Mouse (Mus musculus) embryonic facial prominence, embryonic 13.5 days (tissue): Measurements from ENCODE around the gene Sar1a. TPM values are rescaled to one million over a fixed set of nuclear protein-coding genes. Genes with fewer than 3 reads are reported as not detected.

Experiments used
- ATAC-seq: fragments of 200-750 bp; cut with Nextera tagmentation; 2 replicates; pipeline ENCODE4 v1.8.0; 2017; ENCODE audit warnings: low read depth; ENCODE audit not compliant: insufficient number of reproducible peaks, insufficient read depth, low FRiP score, low TSS enrichment
- H3K27ac ChIP-seq: fragments of 300-500 bp; sonication (generic); 2 replicates; pipeline ENCODE4 v1.5.1; 2015; ENCODE audit warnings: moderate library complexity, mild to moderate bottlenecking, inconsistent platforms
- H3K27me3 ChIP-seq: fragments of 300-500 bp; sonication (generic); 2 replicates; pipeline ENCODE4 v1.6.1; 2015; ENCODE audit warnings: mild to moderate bottlenecking, inconsistent platforms
- H3K36me3 ChIP-seq: fragments of 300-500 bp; sonication (generic); 2 replicates; pipeline ENCODE4 v1.6.1; 2015; ENCODE audit warnings: mild to moderate bottlenecking, inconsistent platforms
- H3K4me1 ChIP-seq: fragments of 300-500 bp; sonication (generic); 2 replicates; pipeline ENCODE4 v1.6.1; 2015; ENCODE audit warnings: inconsistent platforms
- H3K4me2 ChIP-seq: fragments of 300-500 bp; sonication (generic); 2 replicates; pipeline ENCODE4 v1.6.1; 2015; ENCODE audit warnings: moderate library complexity, mild to moderate bottlenecking, inconsistent platforms
- H3K4me3 ChIP-seq: fragments of 300-500 bp; sonication (generic); 2 replicates; pipeline ENCODE4 v1.5.1; 2015; ENCODE audit warnings: mild to moderate bottlenecking, inconsistent platforms
- H3K9ac ChIP-seq: fragments of 300-500 bp; sonication (generic); 2 replicates; pipeline ENCODE4 v1.6.1; 2015; ENCODE audit warnings: mild to moderate bottlenecking, inconsistent platforms
- H3K9me3 ChIP-seq: fragments of 300-500 bp; sonication (generic); 2 replicates; pipeline ENCODE4 v1.6.1; 2016; ENCODE audit warnings: inconsistent platforms
- WGBS: fragments of 180-500 bp; shearing (Covaris S2); methylation state at CpG from one replicate; pipeline ENCODE4 v1.1.7; 2015; ENCODE audit warnings: mixed read lengths; 5-methylcytosine and 5-hydroxymethylcytosine counted together
- polyA plus RNA-seq: library from polyadenylated mRNA; unstranded; fragments of >200 nt; fragmentation: Nextera tagmentation; extraction: Ambion mirVana; gene quantifications from 2 replicates; pipeline ENCODE4 v1.2.1, GENCODE M21; 2015

The Sar1a gene
- polyA plus RNA-seq, 1 experiment from 2014 or later, result 274 TPM

GRCm38 (mm10) chr10:61714771-61715461 lies 34.8 kb downstream of the Sar1a start, which contains the start of gene Aifm2:
Aifm2 (plus strand) TSS chr10:61715263.
- H3K4me1 ChIP-seq, result peaks cover 11% of the 10 kb centered on the region
- H3K27ac ChIP-seq, result no peak within 1 kb of the TSS
- peak within 1 kb of the TSS; percentile 54 for H3K4me3 ChIP-seq
- no peaks in the 10 kb centered on the region for H3K9me3 ChIP-seq
- WGBS, result 13% methylated on average over 36 of the region's 36 CpGs
- peak; percentile 69 for ATAC-seq
- H3K27me3 ChIP-seq, result no peaks in the 10 kb centered on the region
- H3K9ac ChIP-seq, result peak within 1 kb of the TSS; percentile 69
- H3K4me2 ChIP-seq, result peak within 1 kb of the TSS; percentile 81
- no peaks in the 10 kb centered on the region for H3K36me3 ChIP-seq

DNA sequence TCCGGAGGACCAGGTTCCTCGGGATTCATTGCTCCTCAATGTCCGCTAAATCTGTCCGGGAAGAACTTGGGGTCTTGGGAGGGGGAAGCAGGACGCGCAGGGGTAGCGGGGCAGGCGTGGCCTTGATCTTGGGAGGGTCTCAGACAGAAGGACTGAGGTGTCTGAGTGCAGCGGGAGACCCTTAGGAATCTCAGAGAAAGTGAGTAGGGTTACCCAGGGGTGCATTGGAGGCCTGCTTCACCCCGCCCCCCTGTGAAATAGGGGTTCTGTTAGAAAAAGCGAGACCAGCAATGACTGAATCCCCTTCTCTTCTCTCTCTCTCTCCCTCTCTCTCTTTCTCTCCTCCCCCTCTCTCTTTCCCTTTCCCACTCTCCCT lies 35.4 kb downstream of the Sar1a start:
- Histone ChIP-seq H3K4me2 (peak overlapping the region; percentile 81), H3K36me3 (no peaks in the 10 kb centered on the region), H3K27ac (no peak overlapping the region), H3K9ac (peak overlapping the region; percentile 69), H3K4me3 (peak overlapping the region; percentile 54), H3K4me1 (peaks cover 11% of the 10 kb centered on the region), H3K27me3 (no peaks in the 10 kb centered on the region), H3K9me3 (no peaks in the 10 kb centered on the region)
- ATAC-seq, result peak; percentile 62; the same call in 1 of the 2 replicates
- WGBS, result 4% methylated on average over 11 of the region's 11 CpGs

DNA sequence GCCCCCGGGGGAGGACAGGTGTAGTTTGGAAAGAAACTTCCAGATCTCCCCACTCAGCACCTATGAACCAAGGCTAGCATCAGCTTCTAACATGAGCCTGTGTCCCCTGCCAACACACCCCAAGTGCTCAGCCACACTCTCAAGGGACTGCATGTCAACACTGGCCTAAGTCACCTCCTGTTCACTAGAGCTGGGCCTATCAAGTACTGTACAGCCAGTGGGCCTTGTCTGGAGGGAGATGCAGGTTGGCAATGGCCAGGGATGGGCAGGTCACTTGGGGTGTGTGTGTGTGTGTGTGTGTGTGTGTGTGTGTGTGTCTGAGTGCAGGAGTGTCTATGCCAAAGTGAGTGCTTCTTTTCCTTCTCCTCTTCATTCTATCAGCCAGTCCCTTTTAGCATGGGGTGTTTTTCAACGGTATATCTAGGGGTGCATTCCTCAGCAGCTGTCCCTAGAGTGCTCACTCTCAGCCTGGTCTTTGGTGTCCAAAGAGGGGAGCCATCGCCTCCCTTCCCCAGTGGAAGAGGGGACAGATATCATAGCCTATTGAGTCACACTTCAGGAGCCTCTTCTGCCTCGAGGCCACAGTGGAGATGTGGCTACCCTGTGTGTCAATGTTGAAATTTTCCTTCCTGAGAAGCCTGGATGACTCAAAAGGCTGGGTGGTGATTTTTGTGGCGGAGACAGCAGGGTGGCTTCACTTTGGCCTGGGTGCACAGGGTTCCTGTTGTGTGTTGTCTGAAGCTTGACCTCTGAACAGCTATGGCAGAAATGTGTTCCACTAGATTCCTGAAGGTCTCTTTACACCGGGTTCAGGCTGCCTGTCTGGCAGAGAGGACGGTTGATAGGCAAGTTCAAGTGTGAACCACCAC lies 36.1 kb downstream of the Sar1a start:
- Histone ChIP-seq H3K27me3 (no peaks in the 10 kb centered on the region), H3K9ac (peak overlapping the region; percentile 69; the same call in 1 of the 2 replicates), H3K4me2 (peak overlapping the region; percentile 81), H3K9me3 (no peaks in the 10 kb centered on the region), H3K36me3 (no peaks in the 10 kb centered on the region), H3K4me1 (peaks cover 11% of the 10 kb centered on the region), H3K4me3 (peak overlapping the region; percentile 54), H3K27ac (no peak overlapping the region)
- ATAC-seq, result no peak
- 75% methylated on average over 7 of the region's 7 CpGs for WGBS

DNA sequence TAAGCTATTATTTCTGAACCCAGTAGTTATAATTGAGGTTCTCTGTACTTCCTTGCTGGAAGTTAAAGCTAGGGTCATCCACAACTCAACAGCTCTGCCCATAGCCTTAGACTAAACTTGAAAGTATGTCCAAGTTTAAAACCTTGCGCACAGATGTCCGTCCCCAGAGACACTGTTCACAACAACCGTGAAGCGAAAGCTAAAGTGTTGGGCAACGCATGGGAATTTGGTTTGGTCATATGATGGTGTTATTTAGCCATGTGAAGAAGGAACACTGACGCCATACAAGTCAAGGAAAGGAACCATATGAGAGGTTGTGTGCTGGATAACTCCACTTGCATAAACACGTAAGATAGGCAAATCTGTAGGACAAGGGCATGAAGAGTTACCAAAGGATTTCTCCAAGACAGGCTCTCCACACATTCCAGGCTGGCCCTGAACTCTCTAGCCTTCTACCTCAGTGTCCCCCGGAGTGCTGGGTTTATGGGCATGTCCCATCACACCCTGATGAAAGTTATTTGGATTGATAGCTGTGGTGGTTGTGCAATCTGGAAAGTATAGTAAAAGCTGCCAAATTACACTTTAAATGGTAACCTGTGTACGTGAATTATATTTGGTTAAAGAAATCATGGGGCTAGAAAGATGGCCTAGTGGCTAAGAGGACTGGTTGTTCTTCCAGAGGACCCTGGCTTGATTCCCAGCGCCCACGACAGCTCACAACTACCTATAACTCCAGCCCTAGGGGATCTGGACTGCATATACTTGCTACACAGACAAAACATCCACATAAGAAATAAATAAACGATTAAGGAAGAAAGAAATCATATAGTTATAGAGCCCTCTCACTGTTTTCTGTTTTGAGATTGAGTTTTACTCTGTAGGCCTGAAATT lies 37.6 kb downstream of the Sar1a start:
- Histone ChIP-seq H3K27me3 (no peaks in the 10 kb centered on the region), H3K9me3 (no peaks in the 10 kb centered on the region), H3K36me3 (no peaks in the 10 kb centered on the region), H3K27ac (no peak overlapping the region), H3K4me2 (no peak overlapping the region), H3K9ac (no peak overlapping the region), H3K4me1 (peaks cover 11% of the 10 kb centered on the region), H3K4me3 (no peak overlapping the region)
- ATAC-seq, result no peak
- 87% methylated on average over 12 of the region's 12 CpGs for WGBS

DNA sequence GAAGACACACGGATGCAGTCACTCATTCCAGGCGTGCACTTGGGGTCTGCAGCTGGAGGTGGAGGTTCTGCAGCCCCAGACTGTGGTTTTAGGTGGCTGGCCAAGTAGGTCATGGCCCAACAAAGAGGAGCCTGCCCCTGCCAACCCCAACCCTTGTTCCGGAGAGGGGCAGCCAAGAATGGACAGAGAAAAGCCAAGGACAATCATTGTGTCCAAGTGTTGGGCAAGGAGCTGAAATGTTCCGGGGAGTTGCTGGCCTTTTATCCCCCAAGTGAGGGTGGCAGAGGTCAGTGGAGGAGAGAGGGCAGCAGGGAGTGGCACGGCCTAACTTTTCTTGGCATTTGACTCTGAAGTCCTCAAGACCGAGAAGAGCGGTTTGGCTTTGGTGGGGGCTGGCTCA lies 40.2 kb downstream of the Sar1a start:
- 89% methylated on average over 7 of the region's 7 CpGs for WGBS

DNA sequence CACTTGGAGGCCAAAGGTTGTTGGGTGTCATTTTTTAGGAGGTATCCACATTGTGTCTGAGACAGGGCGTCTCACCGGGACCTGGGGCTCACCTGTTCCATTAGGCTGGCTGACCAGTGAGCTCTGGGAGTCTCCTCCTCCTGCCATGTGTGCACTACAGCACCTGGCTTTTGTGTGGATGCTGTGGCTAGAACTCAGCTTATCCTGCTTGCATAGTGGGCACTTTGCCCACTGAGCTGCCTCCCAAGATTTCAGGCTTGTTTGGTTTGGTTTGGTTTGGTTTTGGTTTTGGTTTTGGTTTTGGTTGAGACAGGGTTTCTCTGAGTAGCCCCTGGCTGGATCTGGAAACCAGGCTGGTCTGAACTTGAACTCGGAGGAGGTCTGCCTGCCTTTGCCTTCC lies 42.1 kb downstream of the Sar1a start:
- Histone ChIP-seq H3K4me3 (no peak overlapping the region), H3K27me3 (no peaks in the 10 kb centered on the region), H3K9ac (no peak overlapping the region), H3K4me2 (no peak overlapping the region), H3K9me3 (no peaks in the 10 kb centered on the region), H3K27ac (no peak overlapping the region), H3K36me3 (no peaks in the 10 kb centered on the region), H3K4me1 (no peaks in the 10 kb centered on the region)
- no peak for ATAC-seq
- WGBS, result 75% methylated on average over 3 of the region's 3 CpGs

More for the DNA sequence above, 40.2 kb downstream of the Sar1a start:
- H3K9me3 ChIP-seq, result no peaks in the 10 kb centered on the region
- no peak for ATAC-seq
- no peak overlapping the region for H3K4me2 ChIP-seq
- no peaks in the 10 kb centered on the region for H3K36me3 ChIP-seq
- H3K4me1 ChIP-seq, result peaks cover 7% of the 10 kb centered on the region
- no peaks in the 10 kb centered on the region for H3K27me3 ChIP-seq
- no peak overlapping the region for H3K4me3 ChIP-seq
- no peak overlapping the region for H3K27ac ChIP-seq
- no peak overlapping the region for H3K9ac ChIP-seq

DNA sequence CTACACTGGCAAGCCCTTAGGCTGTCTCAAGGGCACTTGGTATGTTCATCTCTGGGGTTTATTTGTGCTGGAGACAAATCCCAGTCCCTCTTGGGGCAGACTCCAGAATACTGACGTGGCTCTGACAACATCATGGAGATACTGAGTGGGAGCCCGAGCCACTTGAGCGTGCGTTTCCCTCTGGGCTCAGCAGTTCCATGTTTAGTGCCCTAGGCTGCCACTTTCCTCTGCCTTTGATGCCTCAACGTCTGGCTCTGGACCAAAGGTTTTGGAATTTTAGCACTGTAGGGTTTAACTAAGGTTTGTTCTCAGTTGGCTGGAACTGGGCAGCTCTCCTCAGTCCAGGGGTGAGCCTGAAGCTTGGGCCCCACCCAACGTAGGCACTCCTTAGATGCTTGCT lies 43.2 kb downstream of the Sar1a start:
- H3K27ac ChIP-seq, result no peak overlapping the region
- no peaks in the 10 kb centered on the region for H3K27me3 ChIP-seq
- ATAC-seq, result no peak
- no peaks in the 10 kb centered on the region for H3K4me1 ChIP-seq
- H3K9me3 ChIP-seq, result no peaks in the 10 kb centered on the region
- H3K4me3 ChIP-seq, result no peak overlapping the region
- H3K36me3 ChIP-seq, result no peaks in the 10 kb centered on the region
- H3K4me2 ChIP-seq, result no peak overlapping the region
- H3K9ac ChIP-seq, result no peak overlapping the region
- 64% methylated on average over 6 of the region's 6 CpGs for WGBS

DNA sequence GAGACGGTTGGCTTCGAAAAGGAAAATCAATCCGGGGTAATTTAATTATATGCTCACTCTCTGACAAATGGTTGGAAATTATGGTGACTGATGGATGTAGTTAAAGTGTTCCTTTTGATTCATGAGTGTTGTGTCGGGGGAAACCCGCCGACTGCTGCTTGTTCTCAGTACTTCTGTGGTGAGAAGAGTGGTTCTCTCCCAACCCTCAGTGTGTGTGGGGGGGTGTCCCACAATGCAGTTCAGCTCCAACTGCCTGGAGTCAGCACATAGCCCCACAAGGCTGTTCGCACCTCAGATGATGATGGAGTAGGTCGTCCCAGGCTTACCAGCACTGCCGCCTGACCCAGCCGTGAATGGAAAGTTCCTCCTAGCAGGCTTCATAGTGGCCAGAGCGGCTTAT lies 49.1 kb downstream of the Sar1a start:
- Histone ChIP-seq H3K4me2 (no peak overlapping the region), H3K27ac (no peak overlapping the region), H3K36me3 (peaks cover 7% of the 10 kb centered on the region), H3K4me1 (no peaks in the 10 kb centered on the region), H3K9me3 (no peaks in the 10 kb centered on the region), H3K9ac (no peak overlapping the region), H3K4me3 (no peak overlapping the region), H3K27me3 (no peaks in the 10 kb centered on the region)
- 66% methylated on average over 11 of the region's 11 CpGs for WGBS
- no peak for ATAC-seq

- no peak for ATAC-seq
- no peak overlapping the region for H3K4me2 ChIP-seq
- no peaks in the 10 kb centered on the region for H3K4me1 ChIP-seq
- 94% methylated on average over 6 of the region's 6 CpGs for WGBS
- H3K27me3 ChIP-seq, result no peaks in the 10 kb centered on the region
- H3K27ac ChIP-seq, result no peak overlapping the region
- no peaks in the 10 kb centered on the region for H3K9me3 ChIP-seq
- peaks cover 7% of the 10 kb centered on the region for H3K36me3 ChIP-seq
- H3K9ac ChIP-seq, result no peak overlapping the region
- H3K4me3 ChIP-seq, result no peak overlapping the region
Measured at GRCm38 (mm10) chr10:61730171-61730570, 50.1 kb downstream of the Sar1a start.

DNA sequence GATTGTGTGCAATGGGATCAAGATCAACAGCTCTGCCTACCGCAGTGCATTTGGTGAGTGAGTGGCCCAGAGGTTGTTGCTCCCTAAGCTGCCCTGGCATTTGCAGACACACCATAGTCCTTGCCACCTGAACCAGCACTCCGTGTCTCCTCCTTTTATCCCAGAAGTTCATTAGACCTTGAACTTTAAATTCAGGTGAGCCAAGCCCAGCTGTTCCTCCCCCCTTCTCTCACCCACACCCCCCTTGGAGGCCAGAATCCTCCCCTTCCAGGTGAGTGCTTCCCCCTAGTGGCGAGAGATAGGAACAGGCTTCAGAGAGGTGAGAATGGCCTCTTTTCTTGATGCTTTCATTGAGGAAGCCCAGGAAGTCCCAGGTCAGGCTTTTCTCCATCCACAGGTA lies 54.3 kb downstream of the Sar1a start:
- Histone ChIP-seq H3K4me1 (no peaks in the 10 kb centered on the region), H3K4me2 (no peak overlapping the region), H3K27me3 (no peaks in the 10 kb centered on the region), H3K4me3 (no peak overlapping the region), H3K27ac (no peak overlapping the region), H3K9me3 (no peaks in the 10 kb centered on the region), H3K36me3 (peaks cover 32% of the 10 kb centered on the region), H3K9ac (no peak overlapping the region)
- ATAC-seq, result no peak
- WGBS, result 50% methylated on average over 3 of the region's 3 CpGs

DNA sequence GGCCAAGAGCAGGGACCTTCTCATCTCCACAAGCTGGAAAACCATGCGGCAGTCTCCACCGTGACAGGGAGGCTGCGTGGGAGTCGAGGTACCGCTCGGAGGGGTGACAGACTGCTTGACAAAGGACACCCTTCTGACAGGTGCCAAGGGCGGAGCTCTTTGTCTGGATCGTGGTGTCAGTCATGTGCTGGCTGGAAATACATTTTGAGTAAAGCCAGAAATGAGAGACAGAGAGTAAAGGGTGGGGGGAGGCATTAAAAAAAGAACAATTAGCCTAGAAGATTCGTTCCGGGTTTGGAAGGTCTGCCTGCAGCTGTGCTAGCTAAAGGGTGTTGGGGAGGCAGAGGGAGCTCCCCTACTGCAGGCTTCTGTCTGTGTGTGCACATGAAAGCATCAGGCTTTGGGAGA lies 56.6 kb downstream of the Sar1a start:
- ATAC-seq, result peak; percentile 34; the same call in 1 of the 2 replicates
- H3K4me1 ChIP-seq, result no peaks in the 10 kb centered on the region
- H3K27ac ChIP-seq, result 0 out of 2 replicates have a peak overlapping the region, but pooled peaks have one; percentile 39
- peaks cover 48% of the 10 kb centered on the region for H3K36me3 ChIP-seq
- H3K4me2 ChIP-seq, result no peak overlapping the region
- WGBS, result 74% methylated on average over 10 of the region's 10 CpGs
- H3K9ac ChIP-seq, result no peak overlapping the region
- H3K9me3 ChIP-seq, result no peaks in the 10 kb centered on the region
- H3K4me3 ChIP-seq, result no peak overlapping the region
- H3K27me3 ChIP-seq, result no peaks in the 10 kb centered on the region
